Mouse (Mus musculus) kidney, postnatal 25 days (tissue): ENCODE results near the gene Serpina3m.
"Not testable (repeated sequence)": the region's sequence is repeated elsewhere in the genome, so short reads cannot be mapped to it uniquely, and the experiment has no call there.

ENCODE experiments used
- DNase-seq, 2 experiments: peaks; one replicate each; pipeline ENCODE4 v3.0.0; 2021; ENCODE audit warnings: mixed read lengths in 2 of 2

The Serpina3m gene

GRCm38 (mm10) chr12:104338226-104338625, at the start of gene Serpina3m, which contains the start of gene Serpina3k:
Gene Serpina3m, plus strand, starts transcription at chr12:104338486.
Gene Serpina3k, plus strand, starts transcription at chr12:104338486.
- DNase-seq: not testable (repeated sequence)

- no peak for DNase-seq
These were observed 48.4 kb upstream of the Serpina3m start for GRCm38 (mm10) chr12:104289872-104290271.

- DNase-seq: no peak
These were observed 44.3 kb upstream of the Serpina3m start for GRCm38 (mm10) chr12:104293963-104294362.

GRCm38 (mm10) chr12:104298049-104298448, 40.2 kb upstream of the Serpina3m start:
- no peak for DNase-seq

- DNase-seq: no peak
These were observed 32.3 kb upstream of the Serpina3m start for GRCm38 (mm10) chr12:104305991-104306390.

- DNase-seq: no peak
These were observed 24.0 kb upstream of the Serpina3m start, which contains the start of gene Serpina3j for GRCm38 (mm10) chr12:104314253-104314652. Gene Serpina3j, plus strand, starts transcription at chr12:104314553.

- no peak for DNase-seq
These were observed 15.8 kb upstream of the Serpina3m start for GRCm38 (mm10) chr12:104322454-104322853.

GRCm38 (mm10) chr12:104331701-104332100, 6.6 kb upstream of the Serpina3m start:
- DNase-seq: no peak

- not testable (repeated sequence) for DNase-seq
These were observed 1.4 kb upstream of the Serpina3m start for GRCm38 (mm10) chr12:104336873-104337272.

GRCm38 (mm10) chr12:104338705-104339104, 419 bp downstream of the Serpina3m start:
- no peak for DNase-seq

GRCm38 (mm10) chr12:104342489-104342888, 4.2 kb downstream of the Serpina3m start:
- DNase-seq: not testable (repeated sequence)

GRCm38 (mm10) chr12:104345181-104345580, 6.9 kb downstream of the Serpina3m start:
- no peak for DNase-seq

GRCm38 (mm10) chr12:104345707-104346106, 7.4 kb downstream of the Serpina3m start:
- DNase-seq: no peak

GRCm38 (mm10) chr12:104347091-104347490, 8.8 kb downstream of the Serpina3m start:
- DNase-seq: no peak

- peak; percentile 64 to 74 for DNase-seq
These were observed 13.5 kb downstream of the Serpina3m start for GRCm38 (mm10) chr12:104351812-104352211.

GRCm38 (mm10) chr12:104356006-104356405, 17.7 kb downstream of the Serpina3m start:
- DNase-seq: no peak

- no peak for DNase-seq
These were observed 31.7 kb downstream of the Serpina3m start for GRCm38 (mm10) chr12:104369986-104370385.

- DNase-seq: not testable (repeated sequence)
These were observed 38.9 kb downstream of the Serpina3m start for GRCm38 (mm10) chr12:104377179-104377578.

- not testable (repeated sequence) for DNase-seq
These were observed 40.1 kb downstream of the Serpina3m start for GRCm38 (mm10) chr12:104378351-104378750.

- DNase-seq: not testable (repeated sequence)
These were observed 40.5 kb downstream of the Serpina3m start for GRCm38 (mm10) chr12:104378815-104379214.

GRCm38 (mm10) chr12:104379856-104380255, 41.6 kb downstream of the Serpina3m start:
- DNase-seq: no peak

GRCm38 (mm10) chr12:104381071-104381604, 42.9 kb downstream of the Serpina3m start:
- not testable (repeated sequence) for DNase-seq

- not testable (repeated sequence) for DNase-seq
These were observed 47.7 kb downstream of the Serpina3m start for GRCm38 (mm10) chr12:104385987-104386386.

- DNase-seq: not testable (repeated sequence)
These were observed 48.6 kb downstream of the Serpina3m start for GRCm38 (mm10) chr12:104386878-104387277.

- DNase-seq: no peak
These were observed 50.2 kb downstream of the Serpina3m start for GRCm38 (mm10) chr12:104388477-104388876.
